Mouse (Mus musculus): ENCODE measurements around the gene Pbx1.

Pbx1 gene

DNA sequence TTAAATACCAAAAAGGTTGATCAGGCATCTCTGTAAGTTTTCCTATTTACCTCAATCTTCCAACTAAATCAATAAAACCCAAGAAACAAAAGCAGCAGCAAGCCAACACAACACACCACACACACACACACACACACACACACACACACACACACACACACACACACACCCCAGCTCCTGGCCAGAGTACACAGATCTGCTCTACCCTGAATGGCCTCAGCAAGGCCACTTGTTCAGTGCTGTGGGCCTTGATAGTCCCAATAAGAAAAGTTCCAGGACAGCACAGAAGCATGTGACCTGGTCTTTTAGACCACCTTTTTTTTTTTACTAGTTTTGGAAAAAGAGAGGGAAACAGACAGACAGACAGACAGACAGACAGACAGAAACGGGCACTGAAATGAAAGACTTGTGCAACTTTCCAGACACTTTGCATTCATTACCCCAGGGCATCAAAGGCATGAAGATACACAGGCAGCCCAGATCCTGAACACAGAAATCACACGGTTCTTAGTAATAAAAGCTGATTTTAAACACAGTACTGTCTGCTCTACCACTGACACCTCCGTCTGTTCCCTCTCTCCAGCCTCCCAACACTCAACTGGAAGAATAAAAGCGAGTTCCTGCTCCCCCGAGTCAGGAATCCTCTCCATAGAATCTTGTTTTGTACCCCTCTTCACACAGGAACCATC, 6.9 kb downstream of the Pbx1 start:
- DNase-seq (ENCODE audit: low spot score): no peak

DNA sequence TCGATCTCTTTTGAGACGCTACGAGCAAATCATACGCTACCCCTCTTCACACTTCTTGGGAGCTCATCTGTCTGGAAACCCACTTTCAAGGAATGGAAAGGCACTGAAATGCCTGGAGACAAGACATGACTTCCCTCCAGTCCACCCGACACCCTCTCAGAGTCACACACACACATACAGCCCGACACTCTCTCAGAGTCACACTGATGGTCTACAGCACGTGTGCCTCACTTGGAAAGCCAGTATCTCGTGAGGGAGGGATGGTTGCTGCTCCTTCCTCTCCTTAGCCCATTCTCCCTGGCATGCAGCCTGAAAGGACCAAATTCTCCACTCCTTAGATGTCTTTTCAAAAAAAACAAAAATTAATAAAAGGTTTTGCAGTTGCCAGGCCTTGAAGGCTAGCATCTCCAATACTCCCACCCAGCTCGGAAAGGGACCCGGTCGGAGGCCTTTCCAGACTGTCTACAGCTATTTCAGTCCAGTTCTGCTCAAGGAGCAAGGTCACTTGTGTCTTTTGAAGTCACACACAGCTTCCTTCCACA, 8.6 kb downstream of the Pbx1 start:
- no peak for DNase-seq (ENCODE audit: low spot score)

DNA sequence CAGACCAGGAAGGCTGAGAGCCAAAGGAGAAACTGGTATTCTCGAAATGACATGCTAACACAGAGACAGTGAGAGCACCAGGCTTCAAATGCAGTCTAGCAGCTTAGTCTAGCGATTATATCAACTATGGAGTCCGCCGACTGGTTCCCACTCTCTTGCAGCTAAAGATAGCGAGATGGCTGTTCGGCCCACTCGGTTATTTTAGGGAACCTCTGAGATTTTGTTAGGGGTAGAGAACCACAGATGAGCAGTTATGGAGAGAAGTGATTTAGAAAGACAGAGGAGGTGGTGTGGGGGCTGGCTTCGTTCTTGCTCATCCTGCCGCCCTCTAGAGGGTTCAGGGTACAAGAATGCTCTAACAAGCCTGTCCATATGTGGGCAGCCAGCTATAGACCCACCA, 13.2 kb downstream of the Pbx1 start:
- no peak for DNase-seq (ENCODE audit: low spot score)

DNA sequence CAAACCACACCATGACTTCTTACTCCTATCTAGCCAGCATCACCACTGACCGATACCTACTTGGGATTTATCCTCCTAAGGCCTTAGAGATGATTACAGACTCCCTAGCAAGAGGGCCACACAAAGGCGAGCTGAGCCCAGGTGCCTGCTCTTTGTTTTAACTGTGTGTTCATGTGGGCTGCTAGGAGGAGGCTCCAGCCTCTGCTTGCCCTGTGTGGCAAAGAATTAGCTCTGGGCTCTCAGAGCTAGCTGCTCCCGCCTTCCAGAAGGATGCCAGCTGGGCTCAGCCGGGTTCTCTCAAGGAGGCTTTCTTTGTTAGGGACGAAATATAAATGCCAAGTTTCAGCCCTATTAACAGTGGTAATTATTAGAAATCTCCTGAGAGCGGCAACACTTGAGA, 14.4 kb downstream of the Pbx1 start:
- DNase-seq (ENCODE audit: low spot score): no peak

DNA sequence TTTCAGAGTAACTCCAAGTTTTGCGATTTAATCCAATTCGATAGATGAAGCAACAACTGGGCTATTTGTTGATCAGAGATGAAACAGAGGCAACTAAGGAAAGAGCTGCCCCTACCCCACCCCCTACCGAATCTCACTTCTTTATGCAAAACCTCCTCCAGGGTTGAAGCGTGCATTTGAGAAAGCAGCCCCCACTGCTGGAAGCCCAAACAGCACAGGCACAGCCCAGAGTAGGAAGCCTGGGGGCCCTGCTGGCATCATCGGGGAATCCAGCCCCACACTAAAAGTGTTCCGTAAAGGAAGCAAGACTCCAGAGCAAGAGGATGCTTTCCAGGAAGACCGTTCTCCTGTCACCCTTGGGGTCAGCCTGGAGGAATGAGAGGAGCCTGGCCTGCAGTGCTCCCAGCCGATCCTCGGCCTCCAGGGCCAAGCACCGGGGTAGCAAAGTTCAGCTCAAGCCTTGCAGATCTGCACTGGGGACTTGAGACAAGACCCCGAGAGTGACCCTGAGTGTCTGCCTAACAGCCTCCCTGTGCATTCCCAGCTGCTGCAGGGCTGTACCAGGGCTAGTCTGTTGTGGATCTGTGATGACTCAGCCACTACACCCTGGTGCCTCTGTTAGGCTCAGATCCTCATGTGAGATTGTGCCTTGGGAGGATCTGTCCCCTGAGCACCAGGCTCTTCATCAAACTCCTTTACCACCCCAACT, 15.2 kb downstream of the Pbx1 start:
- DNase-seq (ENCODE audit: low spot score): peak; percentile 66

DNA sequence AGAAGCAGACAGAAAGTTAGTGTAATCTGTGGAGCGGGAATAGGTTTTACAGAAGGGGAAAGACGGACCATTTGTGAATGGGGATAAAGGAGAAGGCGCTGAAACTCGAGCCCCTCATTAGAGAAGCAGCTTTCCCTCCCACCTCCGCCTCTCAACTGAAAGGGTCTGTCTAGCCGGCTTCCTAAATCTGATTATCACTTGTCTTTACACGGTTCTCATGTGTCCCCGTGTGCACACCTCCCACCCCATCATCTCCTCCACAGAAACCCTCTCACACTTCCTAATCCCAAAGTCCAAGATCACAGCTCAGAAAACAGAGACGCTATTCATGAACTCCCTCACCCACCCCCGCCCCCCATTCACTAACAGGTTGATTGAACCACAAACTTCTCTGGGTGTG, 21.5 kb downstream of the Pbx1 start:
- no peak for DNase-seq (ENCODE audit: low spot score)

DNA sequence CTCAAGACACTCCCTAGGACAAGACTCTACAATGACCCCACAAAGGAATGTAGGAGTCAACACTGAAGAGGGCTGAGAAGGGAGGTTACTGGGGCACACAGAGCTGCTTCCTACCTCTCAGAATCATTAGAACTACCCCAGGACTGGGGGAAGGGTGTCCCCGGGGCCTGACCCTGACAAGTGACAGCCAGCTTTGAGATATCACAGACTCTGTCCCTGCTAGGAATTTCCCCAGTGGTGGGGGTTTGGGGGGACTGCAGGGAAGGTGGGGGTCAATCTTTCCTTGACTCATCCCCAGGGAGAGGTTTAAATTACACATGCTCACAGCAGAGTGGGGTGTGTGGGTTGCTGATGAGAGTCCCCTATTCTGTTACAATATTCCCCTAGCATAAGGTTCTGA, 22.0 kb downstream of the Pbx1 start:
- DNase-seq (ENCODE audit: low spot score): no peak

DNA sequence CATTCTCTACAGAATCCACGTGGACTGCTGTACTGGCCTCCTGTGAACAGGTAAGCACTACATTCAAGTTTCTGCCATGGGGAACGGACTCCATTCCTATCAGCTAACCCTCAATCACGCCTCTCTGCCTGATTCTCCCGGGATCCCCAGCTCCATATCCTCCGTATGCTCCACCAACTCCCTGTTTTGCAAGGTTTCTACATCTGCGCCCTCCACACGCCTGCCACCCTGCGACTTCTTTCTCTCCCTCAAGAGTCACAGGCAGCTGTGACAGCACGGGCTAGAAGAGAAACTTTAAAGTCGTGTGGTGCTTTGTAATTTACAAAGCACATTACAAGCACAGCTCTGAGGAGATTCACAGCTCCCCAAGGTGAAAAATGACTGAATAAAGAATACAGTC, 23.3 kb downstream of the Pbx1 start:
- DNase-seq (ENCODE audit: low spot score): no peak

DNA sequence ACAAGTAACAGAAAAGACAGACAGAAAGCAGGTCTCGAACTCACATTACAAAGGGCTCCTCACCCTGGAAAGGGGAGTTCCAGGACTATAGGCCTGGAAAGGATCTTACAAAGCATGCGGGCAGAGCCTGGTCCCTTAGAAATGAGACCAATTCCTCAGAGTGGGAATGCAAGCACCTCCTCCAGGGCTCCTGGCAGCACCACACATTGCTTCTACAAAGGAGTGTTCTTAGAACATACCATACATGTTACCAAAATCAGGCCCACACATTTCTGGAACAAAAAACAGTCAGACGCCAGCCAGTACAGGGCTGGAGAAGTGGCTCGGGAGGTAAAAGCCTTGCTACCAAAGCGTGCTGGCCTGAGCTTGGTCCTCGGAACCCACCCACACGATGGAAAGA, 24.1 kb downstream of the Pbx1 start:
- DNase-seq (ENCODE audit: low spot score): no peak

DNA sequence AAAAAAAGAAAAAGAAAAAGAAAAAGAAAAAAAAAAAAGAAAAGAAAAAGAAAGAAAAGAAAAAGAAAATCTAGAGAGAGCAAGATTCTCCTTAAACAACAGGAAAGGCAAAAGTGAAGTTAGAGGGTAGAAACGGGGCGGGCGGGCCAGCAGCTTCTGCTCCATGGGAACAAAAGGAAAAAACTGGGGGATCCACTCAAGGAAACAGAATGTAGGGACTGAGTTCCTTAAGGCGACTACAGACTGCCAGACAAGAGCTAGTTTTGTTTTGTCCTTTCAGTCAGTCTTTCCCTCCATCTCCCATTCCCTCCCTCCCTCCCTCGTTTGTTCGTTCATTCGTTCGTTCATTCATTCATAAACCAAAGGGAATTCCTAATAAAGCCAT, 25.8 kb downstream of the Pbx1 start:
- DNase-seq (ENCODE audit: low spot score): no peak

DNA sequence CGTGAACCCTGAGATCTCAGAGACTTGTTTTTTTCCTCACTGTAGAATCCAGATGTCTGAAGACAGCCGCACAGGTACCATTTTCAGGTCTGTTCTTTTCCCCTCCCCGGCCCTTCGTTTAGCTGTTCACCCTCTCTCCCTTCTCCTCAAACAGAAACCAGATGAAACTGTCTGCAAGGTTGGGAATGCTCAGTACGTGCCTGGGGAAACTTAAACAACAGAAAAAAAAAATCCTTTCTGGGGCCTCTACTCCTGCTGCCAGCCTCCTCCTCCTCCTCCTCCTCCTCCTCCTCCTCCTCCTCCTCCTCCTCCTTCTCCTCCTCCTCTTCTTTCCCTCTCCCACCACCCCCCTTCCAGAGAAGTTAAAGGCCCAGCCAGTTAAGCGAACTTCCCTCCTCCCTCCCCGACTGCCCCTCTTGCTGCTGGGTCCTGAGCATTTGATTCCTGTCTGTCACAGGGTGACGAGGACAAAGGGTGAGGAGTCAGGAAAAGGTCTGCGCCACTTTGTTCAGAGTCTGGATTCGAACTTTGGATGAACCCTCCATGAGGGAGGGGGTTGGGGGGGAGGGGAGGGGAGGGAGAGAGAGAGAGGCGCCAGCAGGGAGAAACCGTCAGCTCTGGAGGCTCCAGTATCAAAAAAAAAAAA, 26.3 kb downstream of the Pbx1 start:
- peak; percentile 41 for DNase-seq (ENCODE audit: low spot score)

DNA sequence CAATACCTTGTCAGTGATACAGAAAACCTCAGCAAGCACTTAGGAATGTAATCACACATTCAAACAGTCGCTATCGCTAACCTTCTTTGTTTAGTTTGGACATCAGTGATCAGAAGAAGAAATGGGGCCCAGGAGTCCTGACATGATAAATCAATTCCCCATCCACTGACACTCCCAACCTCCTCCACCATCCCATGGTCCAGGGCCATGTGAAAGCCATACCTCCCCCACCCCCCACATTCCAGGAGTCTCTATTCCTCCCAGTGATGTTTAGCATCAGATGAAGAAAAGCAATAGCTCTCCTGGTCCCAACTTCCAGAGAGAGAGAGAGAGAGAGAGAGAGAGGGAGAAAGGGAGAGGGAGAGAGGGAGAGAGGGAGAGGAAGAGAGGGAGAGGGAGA, 28.5 kb downstream of the Pbx1 start:
- DNase-seq (ENCODE audit: low spot score): no peak

DNA sequence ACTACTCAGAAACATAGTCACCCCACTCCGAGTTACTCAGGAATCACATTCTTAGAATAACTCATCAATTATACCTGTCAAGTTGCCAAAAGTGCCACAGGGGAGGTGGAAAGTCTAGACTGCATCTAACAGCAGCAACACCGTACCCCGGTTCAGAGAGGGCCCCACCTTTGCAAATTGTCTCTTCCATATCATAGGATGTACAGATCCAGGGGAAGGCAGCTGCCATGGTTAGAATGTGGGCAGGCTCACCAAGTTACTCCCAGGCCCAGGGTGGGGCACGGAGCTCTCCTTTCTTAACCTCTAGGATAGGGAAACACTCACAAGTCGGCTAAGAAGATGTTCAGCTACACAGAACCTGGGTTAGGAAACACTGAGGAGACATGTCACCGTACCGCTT, 29.4 kb downstream of the Pbx1 start:
- DNase-seq (ENCODE audit: low spot score): no peak

DNA sequence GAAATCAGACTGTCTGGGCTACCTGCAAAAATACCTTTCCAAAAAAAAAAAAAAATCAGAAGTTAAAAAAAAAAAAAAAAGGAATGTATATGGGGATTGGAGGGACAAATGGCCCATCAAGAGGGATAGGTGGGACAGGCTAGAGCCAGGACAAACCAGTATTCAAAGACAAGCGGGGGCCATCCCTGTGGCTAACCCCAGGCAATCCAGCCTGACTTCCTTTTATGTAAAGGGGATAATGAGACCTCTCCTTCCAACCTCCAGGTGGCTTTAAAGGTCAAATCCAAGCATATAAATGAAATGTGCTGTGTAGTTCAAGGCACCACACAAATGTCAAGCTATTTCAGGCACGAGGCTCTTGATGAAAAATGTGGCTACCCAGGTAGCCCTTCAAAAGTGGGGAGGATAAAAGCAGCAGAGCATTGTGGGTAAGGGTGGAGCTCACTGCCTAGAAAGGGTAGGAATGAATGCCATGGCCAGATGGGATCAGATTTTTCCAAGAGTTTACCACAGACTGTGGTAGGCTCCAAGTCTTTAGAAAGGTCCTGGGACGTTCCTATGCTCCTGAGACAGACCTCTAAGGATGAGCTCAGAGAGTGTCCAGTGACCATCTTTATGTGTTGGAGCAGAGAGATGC, 36.4 kb downstream of the Pbx1 start:
- DNase-seq (ENCODE audit: low spot score): no peak

DNA sequence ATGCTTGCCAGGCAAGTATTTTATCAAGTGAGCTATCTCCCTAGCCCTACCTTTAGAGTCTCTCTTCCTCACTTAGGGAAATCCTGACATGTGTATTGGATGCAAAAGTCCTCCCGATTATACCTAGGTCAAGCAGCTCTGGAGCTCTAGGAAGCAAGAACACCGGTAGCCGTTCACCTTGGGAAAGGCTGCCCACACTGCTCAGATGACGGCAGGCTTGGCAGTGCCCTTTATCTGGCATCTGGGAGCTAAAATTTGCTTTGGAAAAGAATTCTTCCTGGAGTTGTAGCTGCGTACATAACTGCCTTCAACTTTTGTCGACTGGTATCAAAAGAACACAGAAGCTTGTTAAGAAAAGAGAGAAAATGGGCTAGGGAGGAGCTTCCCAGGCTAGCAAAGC, 37.5 kb downstream of the Pbx1 start:
- DNase-seq (ENCODE audit: low spot score): no peak

DNA sequence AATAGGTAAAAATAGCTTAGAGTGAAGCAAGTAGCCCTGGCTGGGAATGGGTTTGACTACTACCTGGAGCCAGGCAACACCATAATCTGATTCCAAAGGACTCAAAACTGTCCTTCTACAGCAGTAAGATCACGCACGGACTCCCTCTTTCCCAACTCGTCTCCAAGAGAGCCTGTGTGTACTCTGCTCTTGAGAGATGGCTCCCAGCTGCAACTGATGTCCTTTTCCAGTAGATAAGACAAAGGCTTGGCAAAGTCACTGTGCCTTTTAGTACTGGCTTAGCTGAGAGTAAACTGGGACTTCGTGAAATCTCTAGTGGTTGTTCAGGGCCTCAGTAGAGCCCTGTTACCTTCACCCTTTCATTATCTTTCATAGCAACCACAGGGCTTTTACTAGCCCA, 38.6 kb downstream of the Pbx1 start:
- no peak for DNase-seq (ENCODE audit: low spot score)

DNA sequence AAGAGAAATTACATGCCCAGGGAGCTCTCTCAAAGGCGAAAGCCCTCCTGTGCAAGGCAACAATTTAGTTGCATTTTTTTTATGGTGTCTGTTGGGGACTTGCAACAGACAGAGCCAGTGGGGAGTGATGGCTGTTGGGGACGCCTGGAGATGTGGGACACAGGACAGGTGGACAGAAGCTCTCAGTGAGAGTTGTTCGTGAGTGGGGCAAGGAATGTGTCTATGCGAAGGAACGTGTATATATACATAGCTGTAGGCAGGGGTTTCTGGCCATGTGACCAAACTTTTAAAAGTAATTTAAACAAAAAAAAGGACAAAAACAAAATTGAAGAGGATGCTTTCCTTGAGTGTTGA, 39.6 kb downstream of the Pbx1 start:
- no peak for DNase-seq (ENCODE audit: low spot score)

DNA sequence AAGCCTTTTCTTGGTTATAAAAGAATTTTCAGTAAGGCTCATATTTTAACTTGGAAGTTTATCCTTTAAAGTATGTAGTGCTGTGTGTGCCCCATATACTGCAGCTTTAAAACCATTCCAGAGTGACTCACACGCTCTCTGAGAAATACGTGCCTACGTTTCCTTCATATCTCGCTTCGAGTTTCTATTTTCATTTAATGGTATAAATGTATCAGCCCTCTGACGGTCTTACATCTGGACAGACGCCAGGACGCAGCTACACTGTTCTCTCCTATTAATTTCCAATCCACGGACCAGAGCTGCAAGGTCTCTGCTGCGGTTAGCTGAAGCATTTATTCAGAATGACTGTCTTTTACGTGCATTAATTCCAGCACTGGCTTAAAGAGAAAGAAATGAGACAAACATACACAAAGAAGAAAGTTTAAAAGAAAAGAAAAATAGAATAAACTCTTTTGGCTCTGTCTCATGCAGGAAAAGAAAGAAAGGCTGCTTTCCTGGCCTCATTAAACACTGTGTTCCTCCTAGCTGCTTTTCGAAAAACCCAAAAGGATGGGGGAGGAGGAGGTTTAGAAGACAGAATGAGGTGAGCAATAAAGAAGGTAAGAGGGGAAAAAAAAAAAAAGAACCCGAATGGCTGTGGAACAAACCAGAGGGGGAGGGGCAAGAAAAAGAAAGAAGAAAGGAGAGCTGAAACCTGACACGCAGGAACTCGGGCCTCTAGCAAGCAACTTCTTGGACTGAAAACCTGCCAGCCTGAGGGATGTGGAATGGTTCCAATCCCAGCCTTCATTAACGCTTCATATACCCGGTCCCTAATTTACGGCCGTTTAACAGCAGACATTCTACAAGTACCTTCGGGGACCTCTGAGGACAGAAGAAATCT, 40.2 kb downstream of the Pbx1 start:
- DNase-seq (ENCODE audit: low spot score): no peak

DNA sequence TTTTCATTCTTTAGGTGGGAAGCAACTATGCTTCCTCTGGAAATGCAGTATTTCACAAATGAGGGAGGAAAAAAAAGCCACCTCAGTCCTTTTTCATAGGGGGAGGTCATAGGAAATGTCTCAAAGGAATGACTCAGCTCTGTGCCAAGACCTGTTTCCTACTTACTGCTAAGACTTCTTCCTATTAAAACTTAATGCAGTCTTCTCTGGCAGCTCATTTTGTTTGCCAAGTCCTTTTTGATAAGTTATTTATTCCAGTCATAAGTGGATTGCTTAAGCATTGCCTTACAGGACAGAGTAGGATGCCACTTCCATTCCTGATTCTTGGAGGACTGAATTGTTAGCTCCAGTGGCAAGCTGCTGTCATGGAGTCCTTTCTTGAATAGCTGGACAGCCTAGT, 41.3 kb downstream of the Pbx1 start:
- no peak for DNase-seq (ENCODE audit: low spot score)

DNA sequence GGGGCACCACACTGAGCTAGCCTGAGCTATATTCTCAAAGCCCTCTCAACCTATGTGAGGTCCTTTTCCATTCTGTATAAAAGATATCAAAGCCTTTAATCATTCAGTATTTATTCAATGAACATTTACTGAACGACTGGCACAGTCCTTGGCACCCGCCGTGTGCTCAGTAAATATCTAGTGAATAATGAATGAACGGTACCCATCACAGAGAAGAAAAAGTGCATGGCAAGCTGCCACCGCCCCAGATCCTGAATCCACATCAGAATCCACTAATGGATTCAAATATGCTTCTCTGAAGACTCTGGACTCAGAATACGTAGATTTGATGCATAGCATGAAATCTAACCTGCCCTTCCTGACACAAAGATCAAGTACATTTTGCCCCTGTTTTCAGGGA, 45.9 kb downstream of the Pbx1 start:
- no peak for DNase-seq (ENCODE audit: low spot score)

DNA sequence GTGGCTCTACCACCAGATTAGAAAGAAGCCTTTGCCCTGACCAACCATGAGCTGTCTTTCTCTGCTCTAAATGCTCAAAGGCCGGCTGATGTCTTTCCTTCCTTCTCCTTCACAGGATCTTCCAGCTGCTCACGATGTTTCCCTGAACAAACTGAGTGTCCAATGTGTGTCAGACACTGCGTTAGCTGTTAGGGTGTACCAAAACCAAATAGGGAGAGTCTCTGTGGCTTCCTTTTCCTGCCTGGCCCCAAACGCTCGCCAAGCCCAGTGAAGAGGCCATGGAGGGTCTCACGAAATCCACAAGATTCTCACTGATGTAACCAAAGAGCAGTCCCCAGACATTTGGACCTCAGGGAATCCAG, 47.5 kb downstream of the Pbx1 start:
- no peak for DNase-seq (ENCODE audit: low spot score)

All from yolk sac, embryonic 10.5 days (tissue).